Mouse (Mus musculus) lung, embryonic 14.5 days (tissue): Measurements from ENCODE around the gene Ttc7b. TPM values are rescaled to one million over a fixed set of nuclear protein-coding genes. Genes with fewer than 3 reads are reported as not detected.

Source experiments
- ATAC-seq: fragments of 200-750 bp; cut with Nextera tagmentation; 2 replicates; pipeline ENCODE4 v1.8.0; 2017; ENCODE audit warnings: mild to moderate bottlenecking, moderate TSS enrichment, moderate library complexity; ENCODE audit not compliant: insufficient read depth
- DNase-seq: peaks from one replicate; pipeline ENCODE4 v3.0.0-alpha.2; 2015
- H3K27ac ChIP-seq: fragments of 300-500 bp; sonication (generic); 2 replicates; pipeline ENCODE4 v1.5.1; 2014; ENCODE audit warnings: low read depth, mild to moderate bottlenecking, moderate library complexity
- H3K27me3 ChIP-seq: fragments of 300-500 bp; sonication (generic); 2 replicates; pipeline ENCODE4 v1.6.1; 2014; ENCODE audit warnings: low read length, control low read depth; ENCODE audit not compliant: insufficient read depth
- H3K36me3 ChIP-seq: fragments of 300-500 bp; sonication (generic); 2 replicates; pipeline ENCODE4 v1.6.1; 2014; ENCODE audit warnings: control low read depth; ENCODE audit not compliant: insufficient read depth
- H3K4me1 ChIP-seq: fragments of 300-500 bp; sonication (generic); 2 replicates; pipeline ENCODE4 v1.6.1; 2014; ENCODE audit warnings: antibody characterized with exemption, control low read depth; ENCODE audit not compliant: insufficient read depth
- H3K4me2 ChIP-seq: fragments of 300-500 bp; sonication (generic); 2 replicates; pipeline ENCODE4 v1.6.1; 2014; ENCODE audit warnings: mild to moderate bottlenecking
- H3K4me3 ChIP-seq: fragments of 300-500 bp; sonication (generic); 2 replicates; pipeline ENCODE4 v1.5.1; 2014; ENCODE audit warnings: low read depth, low read length
- H3K9ac ChIP-seq: fragments of 300-500 bp; sonication (generic); 2 replicates; pipeline ENCODE4 v1.6.1; 2014
- H3K9me3 ChIP-seq: fragments of 300-500 bp; sonication (generic); 2 replicates; pipeline ENCODE4 v1.6.1; 2016; ENCODE audit warnings: low read depth, low read length, control low read depth
- CTCF ChIP-seq: IDR thresholded peaks from 2 replicates; pipeline ENCODE4 v1.5.1; 2016; ENCODE audit warnings: antibody characterized with exemption, low read depth
- WGBS: fragments of 180-500 bp; shearing (Covaris S2); extraction: QIAGEN DNeasy Blood & Tissue Kit; methylation state at CpG from one replicate; pipeline ENCODE4 v1.1.7; 2014; 5-methylcytosine and 5-hydroxymethylcytosine counted together
- polyA plus RNA-seq: library from polyadenylated mRNA; unstranded; fragments of >200 nt; fragmentation: Nextera tagmentation; extraction: Ambion mirVana; gene quantifications from 2 replicates; pipeline ENCODE4 v1.2.1, GENCODE M21; 2014

Gene Ttc7b
- polyA plus RNA-seq, 1 experiment from 2014 or later = 8.1 TPM

- no peak overlapping the region for H3K4me3 ChIP-seq
- H3K27me3 ChIP-seq = no peaks in the 10 kb centered on the region
- peaks cover 21% of the 10 kb centered on the region for H3K4me1 ChIP-seq
- H3K27ac ChIP-seq = no peak overlapping the region
- TF ChIP-seq CTCF = no peak
- H3K9me3 ChIP-seq = no peaks in the 10 kb centered on the region
- no peaks in the 10 kb centered on the region for H3K36me3 ChIP-seq
- DNase-seq (peak; percentile 82), ATAC-seq (peak; percentile 37; the same call in 1 of the 2 replicates)
- H3K4me2 ChIP-seq = no peak overlapping the region
- 60% methylated on average over 5 of the region's 5 CpGs for WGBS
- no peak overlapping the region for H3K9ac ChIP-seq
These were observed 244.8 kb downstream of the Ttc7b start for GRCm38 (mm10) chr12:100275850-100276249.

DNA sequence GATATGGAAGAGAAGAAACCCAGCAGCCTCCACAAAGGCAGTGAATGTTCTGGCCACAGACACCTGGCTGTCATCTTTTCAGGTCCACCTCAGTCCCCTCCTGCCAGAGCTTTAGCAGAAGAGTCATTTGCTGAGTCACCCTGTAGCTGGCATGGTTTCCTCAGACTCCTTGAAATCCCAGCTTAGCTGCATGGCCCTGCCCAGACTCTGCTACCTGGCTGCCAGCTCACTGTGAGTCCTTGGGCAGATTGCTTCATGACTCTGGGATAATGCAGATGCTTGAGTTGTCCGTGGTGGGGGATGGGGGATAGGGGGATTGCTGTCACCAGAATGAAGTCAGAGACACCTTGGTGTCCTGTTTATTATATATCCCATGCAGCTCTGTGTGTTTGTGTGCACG, 247.6 kb downstream of the Ttc7b start:
- 75% methylated on average over 2 of the region's 2 CpGs for WGBS
- TF ChIP-seq CTCF = no peak
- Histone ChIP-seq H3K9me3 (no peaks in the 10 kb centered on the region), H3K4me1 (peaks cover 17% of the 10 kb centered on the region), H3K4me2 (no peak overlapping the region), H3K27ac (no peak overlapping the region), H3K36me3 (no peaks in the 10 kb centered on the region), H3K9ac (no peak overlapping the region), H3K27me3 (no peaks in the 10 kb centered on the region), H3K4me3 (no peak overlapping the region)
- no peak for DNase-seq
- no peak for ATAC-seq

DNA sequence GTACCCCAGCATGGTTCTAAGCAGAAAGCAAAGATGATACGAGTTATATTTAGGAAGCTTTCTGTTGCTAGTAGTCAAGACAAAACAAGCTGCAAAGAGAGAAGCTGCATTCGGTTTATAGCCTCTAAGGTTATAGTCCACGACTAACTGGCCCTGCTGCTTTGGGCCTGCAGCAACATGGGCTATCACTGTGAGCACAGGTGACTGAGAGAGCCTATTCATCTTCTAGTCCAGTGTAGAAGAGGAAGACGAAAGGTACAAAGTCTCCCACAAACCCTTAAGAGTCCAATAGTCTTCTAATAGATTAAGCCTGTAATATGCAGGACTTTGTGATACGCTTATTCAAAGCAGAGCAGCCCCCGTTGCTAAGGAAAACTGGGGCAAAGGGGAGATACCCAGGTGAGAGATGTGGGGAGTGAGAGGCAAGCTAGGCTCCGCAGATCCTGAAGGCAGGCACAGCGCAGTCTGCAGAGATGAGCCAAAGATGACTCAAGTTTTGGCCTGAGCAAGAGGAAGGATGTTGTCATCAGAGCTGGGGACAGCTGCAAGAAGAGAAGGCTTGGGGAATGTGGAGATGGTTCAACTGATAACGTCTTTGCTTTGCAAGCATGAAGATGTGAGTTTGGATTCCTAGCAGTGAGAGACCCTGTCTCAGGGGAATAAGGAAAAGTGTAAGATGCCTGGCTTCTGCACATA, 250.5 kb downstream of the Ttc7b start:
- TF ChIP-seq CTCF = no peak
- no peak overlapping the region for H3K4me3 ChIP-seq
- no peaks in the 10 kb centered on the region for H3K36me3 ChIP-seq
- DNase-seq (no peak), ATAC-seq (no peak)
- H3K9ac ChIP-seq = no peak overlapping the region
- no peak overlapping the region for H3K4me2 ChIP-seq
- H3K27me3 ChIP-seq = no peaks in the 10 kb centered on the region
- WGBS = 76% methylated on average over 9 of the region's 9 CpGs
- no peaks in the 10 kb centered on the region for H3K9me3 ChIP-seq
- H3K27ac ChIP-seq = no peak overlapping the region
- no peaks in the 10 kb centered on the region for H3K4me1 ChIP-seq

DNA sequence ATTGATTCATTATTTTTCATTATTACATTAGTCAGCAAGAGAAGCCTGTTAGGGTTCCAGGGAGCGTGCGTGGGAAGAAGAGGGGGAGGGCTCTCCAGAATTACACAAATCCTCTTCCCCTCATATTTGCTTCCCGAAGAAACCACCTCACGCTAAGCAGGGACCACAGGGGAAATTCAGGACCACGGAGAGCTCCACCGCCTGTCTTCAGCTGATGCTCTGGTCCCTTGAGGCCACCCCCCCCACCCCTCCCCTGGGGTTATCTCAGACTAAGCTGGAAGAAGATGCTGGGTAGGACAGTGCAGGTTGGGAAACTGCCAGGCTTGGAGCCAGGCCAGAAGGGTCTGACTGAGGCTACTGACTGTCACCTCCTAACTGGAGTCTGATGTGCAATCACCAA, 252.6 kb downstream of the Ttc7b start:
- Histone ChIP-seq H3K9ac (no peak overlapping the region), H3K36me3 (no peaks in the 10 kb centered on the region), H3K27me3 (no peaks in the 10 kb centered on the region), H3K4me1 (no peaks in the 10 kb centered on the region), H3K9me3 (no peaks in the 10 kb centered on the region), H3K4me3 (no peak overlapping the region), H3K4me2 (no peak overlapping the region), H3K27ac (no peak overlapping the region)
- 7% methylated on average over 6 of the region's 6 CpGs for WGBS
- DNase-seq = peak; percentile 93
- no peak for TF ChIP-seq CTCF
- peak; percentile 17; the same call in 1 of the 2 replicates for ATAC-seq

- Histone ChIP-seq H3K9ac (no peak overlapping the region), H3K4me1 (no peaks in the 10 kb centered on the region), H3K4me2 (no peak overlapping the region), H3K36me3 (no peaks in the 10 kb centered on the region), H3K4me3 (no peak overlapping the region), H3K9me3 (no peaks in the 10 kb centered on the region), H3K27me3 (no peaks in the 10 kb centered on the region), H3K27ac (no peak overlapping the region)
- no peak for TF ChIP-seq CTCF
- 0 out of 2 replicates have a peak, but pooled peaks have one; percentile 14 for ATAC-seq
- 56% methylated on average over 9 of the region's 9 CpGs for WGBS
- peak; percentile 51 for DNase-seq
These were observed 254.9 kb downstream of the Ttc7b start for GRCm38 (mm10) chr12:100265546-100266309.

DNA sequence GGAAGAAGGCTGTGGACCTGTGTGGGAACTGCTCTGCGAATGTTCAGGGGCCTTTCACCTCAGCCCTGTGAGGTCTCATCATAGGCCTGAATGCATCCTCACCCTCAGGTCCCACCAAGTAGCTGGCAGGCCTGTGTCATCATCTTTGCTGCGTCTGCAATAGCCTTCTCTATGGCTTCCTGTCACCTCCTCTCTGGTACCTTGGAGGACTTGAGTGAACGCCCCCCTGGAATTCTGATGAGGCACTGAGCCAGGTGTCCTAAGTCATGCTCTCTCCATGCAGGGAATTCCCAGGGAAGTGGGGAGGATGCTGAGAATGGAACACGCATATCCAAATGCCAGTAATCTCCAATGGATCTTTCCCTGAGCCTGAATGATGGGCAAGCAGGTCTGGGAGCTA, 255.7 kb downstream of the Ttc7b start:
- H3K9ac ChIP-seq = no peak overlapping the region
- DNase-seq (no peak), ATAC-seq (no peak)
- H3K27ac ChIP-seq = no peak overlapping the region
- no peak overlapping the region for H3K4me2 ChIP-seq
- H3K9me3 ChIP-seq = no peaks in the 10 kb centered on the region
- H3K36me3 ChIP-seq = no peaks in the 10 kb centered on the region
- H3K27me3 ChIP-seq = no peaks in the 10 kb centered on the region
- WGBS = 70% methylated on average over 4 of the region's 4 CpGs
- H3K4me1 ChIP-seq = no peaks in the 10 kb centered on the region
- no peak for TF ChIP-seq CTCF
- no peak overlapping the region for H3K4me3 ChIP-seq

DNA sequence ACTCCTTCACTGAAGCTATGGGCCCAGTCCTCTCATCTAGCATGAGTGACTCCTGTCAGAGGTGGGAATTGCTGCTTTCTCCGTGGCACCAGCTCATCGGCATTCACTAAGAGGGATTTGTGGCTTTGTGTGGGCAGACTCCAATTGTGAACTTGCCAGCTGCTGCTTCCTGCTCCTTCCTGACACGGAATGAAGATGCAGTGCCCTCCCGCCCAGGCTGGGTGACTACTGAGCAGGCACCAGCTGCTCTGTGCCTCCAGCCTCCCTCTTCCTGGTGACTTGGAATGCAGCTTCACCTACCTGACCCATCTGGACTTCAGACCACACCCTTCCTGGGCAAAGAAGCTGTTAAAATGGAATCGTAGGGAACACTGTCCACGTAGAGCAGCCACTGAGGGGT, 257.8 kb downstream of the Ttc7b start:
- Histone ChIP-seq H3K9ac (no peak overlapping the region), H3K36me3 (no peaks in the 10 kb centered on the region), H3K4me3 (no peak overlapping the region), H3K9me3 (no peaks in the 10 kb centered on the region), H3K4me2 (no peak overlapping the region), H3K27me3 (no peaks in the 10 kb centered on the region), H3K4me1 (no peaks in the 10 kb centered on the region), H3K27ac (no peak overlapping the region)
- 81% methylated on average over 6 of the region's 6 CpGs for WGBS
- no peak for TF ChIP-seq CTCF
- DNase-seq (no peak), ATAC-seq (no peak)
